Mouse (Mus musculus): ENCODE data around the gene Pld3.

- TF ChIP-seq POLR2A (IDR thresholded peaks at IDR 0.05; ENCODE audit: low read depth, low read length) = no peak
- peak; percentile 23; the same call in 1 of the 2 replicates for TF ChIP-seq CTCF (IDR thresholded peaks at IDR 0.05; ENCODE audit: borderline replicate concordance, insufficient read depth, low read length)
These were observed 22.1 kb downstream of the Pld3 start for GRCm38 (mm10) chr7:27530937-27531336.
